ENCODE assay signal across 8 mouse cellular contexts in the genomic region with DNA sequence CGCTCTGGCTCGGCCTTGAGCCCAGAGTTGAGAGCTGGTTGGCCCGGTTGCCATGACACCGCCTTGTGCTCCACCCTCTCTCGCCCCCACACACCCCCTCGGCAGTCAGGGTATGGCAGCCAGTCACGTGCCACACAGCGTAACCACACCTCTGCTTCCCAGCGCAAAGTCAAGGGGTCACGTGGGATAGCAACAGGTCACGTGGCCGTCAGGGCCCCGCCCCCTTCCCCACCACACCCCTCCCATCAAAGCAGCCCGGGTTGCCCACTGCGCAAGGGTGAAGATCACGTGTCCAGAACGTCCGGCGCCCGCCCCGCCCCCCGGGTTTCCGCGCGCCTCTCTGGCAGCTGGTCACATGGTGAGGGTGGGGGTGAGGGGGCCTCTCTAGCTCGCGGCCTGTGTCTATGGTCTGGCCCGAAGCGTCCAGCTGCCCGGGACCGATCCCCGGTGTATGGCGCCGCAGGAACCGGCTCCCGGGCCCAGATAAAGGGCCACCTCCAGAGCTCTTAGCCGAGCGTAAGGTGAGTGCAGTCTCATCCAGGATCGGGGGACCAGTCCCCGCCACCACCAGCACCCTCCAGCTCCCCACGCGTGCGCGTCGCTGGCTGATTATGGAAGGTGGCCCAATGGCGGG. TPM values are rescaled to one million over a fixed set of nuclear protein-coding genes. Genes with fewer than 3 reads are reported as not detected.
DNase-seq lines count a peak whose midpoint lies in the region; ATAC-seq and TF ChIP-seq lines count a peak whose summit lies in the region.

Cdk4 (plus strand) TSS at position 296 of the 634 bp plus-strand sequence.

- H3K9ac ChIP-seq in embryonic facial prominence, embryonic 15.5 days, result peak within 1 kb of the TSS; percentile 95
- peak within 1 kb of the TSS; percentile 94 for H3K9ac ChIP-seq in limb, embryonic 14.5 days (ENCODE audit: low read depth, low read length, severe bottlenecking)
- peak within 1 kb of the TSS; percentile 91 for H3K9ac ChIP-seq in midbrain, postnatal 0 days (replicated peaks; ENCODE audit: low read length, poor library complexity, severe bottlenecking)

- H3K9me3 ChIP-seq in embryonic facial prominence, embryonic 15.5 days (replicated peaks), result no peaks in the 10 kb centered on the region
- no peaks in the 10 kb centered on the region for H3K9me3 ChIP-seq in limb, embryonic 14.5 days (ENCODE audit: control insufficient read depth, low read length)
- H3K9me3 ChIP-seq in midbrain, postnatal 0 days (ENCODE audit: low read length), result no peaks in the 10 kb centered on the region

- TF ChIP-seq POLR2A in bone marrow, adult 2 months (IDR thresholded peaks at IDR 0.05; ENCODE audit: borderline replicate concordance, control insufficient read depth, low read depth, low read length), result peak; percentile 56; the same call in 1 of the 2 replicates
- TF ChIP-seq POLR2A in limb, embryonic 14.5 days (IDR thresholded peaks at IDR 0.05; ENCODE audit: borderline replicate concordance, extremely low read depth, insufficient read depth, insufficient read length), result peak; percentile 93; the same call in 1 of the 2 replicates

- no peaks in the 10 kb centered on the region; the same call in 1 of the 2 replicates for H3K4me1 ChIP-seq in bone marrow, adult 2 months (ENCODE audit: control insufficient read depth, insufficient read depth, low read length)
- peaks cover 31% of the 10 kb centered on the region for H3K4me1 ChIP-seq in embryonic facial prominence, embryonic 15.5 days
- H3K4me1 ChIP-seq in limb, embryonic 14.5 days (ENCODE audit: control insufficient read depth, insufficient read depth, low read length), result peaks cover 12% of the 10 kb centered on the region; the same call in 1 of the 2 replicates
- H3K4me1 ChIP-seq in midbrain, postnatal 0 days (ENCODE audit: insufficient read depth, low read length), result peaks cover 3% of the 10 kb centered on the region; the same call in 1 of the 2 replicates

- no peaks in the 10 kb centered on the region for H3K27me3 ChIP-seq in embryonic facial prominence, embryonic 15.5 days
- H3K27me3 ChIP-seq in limb, embryonic 14.5 days (ENCODE audit: control insufficient read depth, insufficient read depth, low read length), result peaks cover 11% of the 10 kb centered on the region; the same call in 1 of the 2 replicates
- no peaks in the 10 kb centered on the region for H3K27me3 ChIP-seq in midbrain, postnatal 0 days (ENCODE audit: insufficient read depth, low read length)

- peaks cover 37% of the 10 kb centered on the region for H3K36me3 ChIP-seq in embryonic facial prominence, embryonic 15.5 days
- H3K36me3 ChIP-seq in limb, embryonic 14.5 days (ENCODE audit: control insufficient read depth, insufficient read depth, low read length), result peaks cover 41% of the 10 kb centered on the region
- H3K36me3 ChIP-seq in midbrain, postnatal 0 days (ENCODE audit: insufficient read depth, low read length), result peaks cover 30% of the 10 kb centered on the region

- peak within 1 kb of the TSS; percentile 66 for H3K4me2 ChIP-seq in embryonic facial prominence, embryonic 15.5 days (replicated peaks)
- H3K4me2 ChIP-seq in limb, embryonic 14.5 days (replicated peaks; ENCODE audit: low read depth, low read length, severe bottlenecking), result peak within 1 kb of the TSS; percentile 78
- peak within 1 kb of the TSS; percentile 65 for H3K4me2 ChIP-seq in midbrain, postnatal 0 days (ENCODE audit: low read depth, low read length, poor library complexity, severe bottlenecking)

- H3K27ac ChIP-seq in bone marrow, adult 2 months (ENCODE audit: control insufficient read depth, insufficient read depth, low read depth, low read length, poor library complexity), result peak within 1 kb of the TSS; percentile 54
- peak within 1 kb of the TSS; percentile 90 for H3K27ac ChIP-seq in embryonic facial prominence, embryonic 15.5 days (replicated peaks)
- peak within 1 kb of the TSS; percentile 84 for H3K27ac ChIP-seq in limb, embryonic 14.5 days (replicated peaks; ENCODE audit: low read depth, low read length)
- H3K27ac ChIP-seq in midbrain, postnatal 0 days (ENCODE audit: low read depth, low read length), result peak within 1 kb of the TSS; percentile 96

- no peak for TF ChIP-seq CTCF in bone marrow, adult 2 months (IDR thresholded peaks at IDR 0.05; ENCODE audit: control insufficient read depth, insufficient read depth, low read length)
- no peak for TF ChIP-seq CTCF in midbrain, postnatal 0 days (IDR thresholded peaks at IDR 0.05)

- H3K4me3 ChIP-seq in bone marrow, adult 2 months (replicated peaks; ENCODE audit: control insufficient read depth, low read depth, low read length), result peak within 1 kb of the TSS; percentile 76
- H3K4me3 ChIP-seq in embryonic facial prominence, embryonic 15.5 days (replicated peaks), result peak within 1 kb of the TSS; percentile 84
- H3K4me3 ChIP-seq in limb, embryonic 14.5 days (replicated peaks; ENCODE audit: low read length), result peak within 1 kb of the TSS; percentile 86
- H3K4me3 ChIP-seq in midbrain, postnatal 0 days (ENCODE audit: low read depth, low read length), result peak within 1 kb of the TSS; percentile 74

- DNase-seq in 416B (ENCODE audit: low read depth), result peak; percentile 99
- peak; percentile 97 for DNase-seq in heart, adult 8-10 months (ENCODE audit: low spot score)
- peak; percentile 99 for DNase-seq in kidney, adult 9 months
- DNase-seq in limb, embryonic 14.5 days (ENCODE audit: low spot score), result peak; percentile 98
- DNase-seq in midbrain, postnatal 0 days (ENCODE audit: low spot score), result peak; percentile 99
- peak; percentile 87 to 89 for DNase-seq in spleen, postnatal 14 days (ENCODE audit: low spot score in 2 of 2)

- peak; percentile 92 for ATAC-seq in embryonic facial prominence, embryonic 15.5 days (ENCODE audit: insufficient number of reproducible peaks, low FRiP score, low TSS enrichment, low read depth)
- ATAC-seq in limb, embryonic 14.5 days (ENCODE audit: low FRiP score, low read depth), result peak; percentile 91
- ATAC-seq in midbrain, postnatal 0 days (ENCODE audit: low FRiP score), result peak; percentile 92

- under 1% methylated on average over 46 of the region's 46 CpGs for WGBS in bone marrow, adult 2 months
- under 1% methylated on average over 46 of the region's 46 CpGs for WGBS in embryonic facial prominence, embryonic 15.5 days
- under 1% methylated on average over 46 of the region's 46 CpGs for WGBS in limb, embryonic 14.5 days
- under 1% methylated on average over 45 of the region's 46 CpGs for WGBS in midbrain, postnatal 0 days

RNA-seq across cellular contexts. Expression of gene Cdk4, which starts in this region (rescaled TPM):
- polyA plus RNA-seq in bone marrow, adult 2 months (2011; ENCODE audit: insufficient read depth, insufficient read length, low replicate concordance, missing spikeins), result 127 and 148 TPM in 2 replicates
- polyA plus RNA-seq in embryonic facial prominence, embryonic 15.5 days (2015; fragmentation: Nextera tagmentation; extraction: Ambion mirVana), result 1,372 and 1,398 TPM in 2 replicates
- 10 to 100 TPM; 74.9 to 90.0 (median 79.0) TPM for total RNA-seq in heart, adult 8-10 months (2022)
- 1,132 and 1,227 TPM in 2 replicates for polyA plus RNA-seq in limb, embryonic 14.5 days (2012; rRNA removed)
- polyA plus RNA-seq in limb, embryonic 14.5 days (2014; fragmentation: Nextera tagmentation; extraction: Ambion mirVana), result 1,659 and 1,732 TPM in 2 replicates
- total RNA-seq in midbrain, postnatal 0 days (2014; rRNA removed), result 311 and 365 TPM in 2 replicates
- 364 and 374 TPM in 2 replicates for polyA plus RNA-seq in midbrain, postnatal 0 days (2015; fragmentation: Nextera tagmentation; extraction: Ambion mirVana)

Comparison
In these comparisons a context has a peak if more than half of its experiments do, and no peak if none do; other contexts are left out.
1. Peak in every context shown above with its lines: DNase-seq, ATAC-seq, H3K4me3 ChIP-seq and H3K27ac ChIP-seq.